Mouse (Mus musculus) liver, embryonic 16.5 days (tissue): ENCODE measurements around the gene Fam163a. TPM values are rescaled to one million over a fixed set of nuclear protein-coding genes. Genes with fewer than 3 reads are reported as not detected.
"Not testable (repeated sequence)": the region's sequence is repeated elsewhere in the genome, so short reads cannot be mapped to it uniquely, and the experiment has no call there.

Experiments
- ATAC-seq: fragments of 200-750 bp; cut with Nextera tagmentation; 2 replicates; pipeline ENCODE4 v1.8.0; 2017; ENCODE audit warnings: low read depth, mild to moderate bottlenecking, moderate number of reproducible peaks, moderate library complexity
- H3K27ac ChIP-seq: fragments of 300-500 bp; sonication (generic); 2 replicates; pipeline ENCODE4 v1.5.1; 2014; ENCODE audit warnings: mild to moderate bottlenecking, low read length
- H3K27me3 ChIP-seq: fragments of 300-500 bp; sonication (generic); 2 replicates; pipeline ENCODE4 v1.6.1; 2014; ENCODE audit warnings: low read depth, low read length, mixed read lengths; ENCODE audit not compliant: control insufficient read depth, insufficient read depth
- H3K36me3 ChIP-seq: fragments of 300-500 bp; sonication (generic); 2 replicates; pipeline ENCODE4 v1.6.1; 2014; ENCODE audit warnings: mild to moderate bottlenecking; ENCODE audit not compliant: control insufficient read depth, insufficient read depth
- H3K4me1 ChIP-seq: fragments of 300-500 bp; sonication (generic); 2 replicates; pipeline ENCODE4 v1.6.1; 2014; ENCODE audit warnings: low read depth, low read length, mixed read lengths; ENCODE audit not compliant: control insufficient read depth
- H3K4me2 ChIP-seq: fragments of 300-500 bp; sonication (generic); 2 replicates; pipeline ENCODE4 v1.6.1; 2014; ENCODE audit warnings: low read depth, low read length, mixed read lengths
- H3K4me3 ChIP-seq: fragments of 300-500 bp; sonication (generic); 2 replicates; pipeline ENCODE4 v1.5.1; 2014; ENCODE audit warnings: low read depth, mild to moderate bottlenecking, low read length
- H3K9ac ChIP-seq: fragments of 300-500 bp; sonication (generic); 2 replicates; pipeline ENCODE4 v1.6.1; 2014; ENCODE audit warnings: low read depth, low read length
- H3K9me3 ChIP-seq: fragments of 300-500 bp; sonication (generic); replicated peaks from 2 replicates; pipeline ENCODE4 v1.6.1; 2016; ENCODE audit warnings: low read length; ENCODE audit not compliant: control insufficient read depth
- WGBS: fragments of 180-500 bp; shearing (Covaris S2); extraction: QIAGEN DNeasy Blood & Tissue Kit; methylation state at CpG from one replicate; pipeline ENCODE4 v1.1.7; 2014; ENCODE audit not compliant: insufficient replicate concordance; 5-methylcytosine and 5-hydroxymethylcytosine counted together
- polyA plus RNA-seq: library from polyadenylated mRNA; unstranded; fragments of >200 nt; fragmentation: Nextera tagmentation; extraction: Ambion mirVana; gene quantifications from 2 replicates; pipeline ENCODE4 v1.2.1, GENCODE M21; 2015

Fam163a gene
- 0.02 TPM in 2 replicates for polyA plus RNA-seq

- H3K27me3 ChIP-seq: peaks cover 62% of the 10 kb centered on the region
- no peaks in the 10 kb centered on the region for H3K9me3 ChIP-seq
- H3K4me1 ChIP-seq: no peaks in the 10 kb centered on the region; the same call in 1 of the 2 replicates
- H3K27ac ChIP-seq: no peak within 1 kb of the TSS
- H3K9ac ChIP-seq: no peak within 1 kb of the TSS
- ATAC-seq: no peak
- no peaks in the 10 kb centered on the region for H3K36me3 ChIP-seq
- H3K4me2 ChIP-seq: peak within 1 kb of the TSS; percentile 7; the same call in 1 of the 2 replicates
- peak within 1 kb of the TSS; percentile 28 for H3K4me3 ChIP-seq
- WGBS: 1% methylated on average over 33 of the region's 44 CpGs
These were observed at the start of gene Fam163a for GRCm38 (mm10) chr1:156204656-156205131. Gene Fam163a, minus strand, starts transcription at chr1:156205026.

- H3K27ac ChIP-seq, H3K9ac ChIP-seq, H3K4me3 ChIP-seq, H3K9me3 ChIP-seq, H3K4me2 ChIP-seq, ATAC-seq, H3K27me3 ChIP-seq, H3K4me1 ChIP-seq, H3K36me3 ChIP-seq: not testable (repeated sequence)
- WGBS: 60% methylated on average over 4 of the region's 4 CpGs
These were observed 46.3 kb upstream of the Fam163a start for GRCm38 (mm10) chr1:156251096-156251495.

- no peak for ATAC-seq
- H3K36me3 ChIP-seq: no peaks in the 10 kb centered on the region
- H3K4me2 ChIP-seq: no peak overlapping the region
- no peak overlapping the region for H3K27ac ChIP-seq
- no peak overlapping the region for H3K9ac ChIP-seq
- H3K4me1 ChIP-seq: no peaks in the 10 kb centered on the region
- H3K27me3 ChIP-seq: no peaks in the 10 kb centered on the region
- H3K4me3 ChIP-seq: no peak overlapping the region
- H3K9me3 ChIP-seq: no peaks in the 10 kb centered on the region
- 57% methylated on average over 3 of the region's 3 CpGs for WGBS
These were observed 43.1 kb upstream of the Fam163a start for GRCm38 (mm10) chr1:156247893-156248292.

- Histone ChIP-seq H3K9me3 (no peaks in the 10 kb centered on the region), H3K4me1 (no peaks in the 10 kb centered on the region), H3K4me3 (no peak overlapping the region), H3K27ac (no peak overlapping the region), H3K27me3 (no peaks in the 10 kb centered on the region), H3K36me3 (no peaks in the 10 kb centered on the region), H3K4me2 (no peak overlapping the region), H3K9ac (no peak overlapping the region)
- 8% methylated on average over 14 of the region's 14 CpGs for WGBS
- peak; percentile 54; the same call in 1 of the 2 replicates for ATAC-seq
These were observed 37.0 kb upstream of the Fam163a start for GRCm38 (mm10) chr1:156241713-156242348.

GRCm38 (mm10) chr1:156241035-156241434 lies 36.2 kb upstream of the Fam163a start:
- Histone ChIP-seq H3K4me1 (no peaks in the 10 kb centered on the region), H3K36me3 (no peaks in the 10 kb centered on the region), H3K4me3 (no peak overlapping the region), H3K9me3 (no peaks in the 10 kb centered on the region), H3K27ac (no peak overlapping the region), H3K27me3 (no peaks in the 10 kb centered on the region), H3K4me2 (no peak overlapping the region), H3K9ac (no peak overlapping the region)
- WGBS: 18% methylated on average over 2 of the region's 2 CpGs
- ATAC-seq: no peak

- ATAC-seq: no peak
- Histone ChIP-seq H3K4me3 (no peak overlapping the region), H3K4me1 (peaks cover 17% of the 10 kb centered on the region), H3K9me3 (no peaks in the 10 kb centered on the region), H3K36me3 (no peaks in the 10 kb centered on the region), H3K9ac (no peak overlapping the region), H3K27ac (no peak overlapping the region), H3K27me3 (no peaks in the 10 kb centered on the region), H3K4me2 (no peak overlapping the region)
- 82% methylated on average over 6 of the region's 6 CpGs for WGBS
These were observed 26.3 kb upstream of the Fam163a start for GRCm38 (mm10) chr1:156231122-156231521.

- Histone ChIP-seq H3K9me3 (no peaks in the 10 kb centered on the region), H3K4me2 (no peak overlapping the region), H3K4me3 (no peak overlapping the region), H3K9ac (no peak overlapping the region), H3K27ac (no peak overlapping the region), H3K27me3 (no peaks in the 10 kb centered on the region), H3K4me1 (peaks cover 20% of the 10 kb centered on the region), H3K36me3 (no peaks in the 10 kb centered on the region)
- 39% methylated on average over 9 of the region's 9 CpGs for WGBS
- ATAC-seq: no peak
These were observed 25.7 kb upstream of the Fam163a start for GRCm38 (mm10) chr1:156230339-156231089.

GRCm38 (mm10) chr1:156229448-156229847 lies 24.6 kb upstream of the Fam163a start:
- Histone ChIP-seq H3K4me2 (no peak overlapping the region), H3K27ac (no peak overlapping the region), H3K4me3 (no peak overlapping the region), H3K9ac (no peak overlapping the region), H3K36me3 (no peaks in the 10 kb centered on the region), H3K9me3 (no peaks in the 10 kb centered on the region), H3K27me3 (no peaks in the 10 kb centered on the region), H3K4me1 (peaks cover 20% of the 10 kb centered on the region)
- WGBS: 10% methylated on average over 7 of the region's 7 CpGs
- ATAC-seq: 0 out of 2 replicates have a peak, but pooled peaks have one; percentile 44

- WGBS: 71% methylated on average over 4 of the region's 4 CpGs
- H3K4me3 ChIP-seq: no peak overlapping the region
- no peak for ATAC-seq
- no peaks in the 10 kb centered on the region for H3K27me3 ChIP-seq
- no peaks in the 10 kb centered on the region for H3K36me3 ChIP-seq
- no peaks in the 10 kb centered on the region for H3K9me3 ChIP-seq
- H3K4me1 ChIP-seq: peaks cover 21% of the 10 kb centered on the region
- no peak overlapping the region for H3K9ac ChIP-seq
- no peak overlapping the region for H3K27ac ChIP-seq
- no peak overlapping the region for H3K4me2 ChIP-seq
These were observed 23.9 kb upstream of the Fam163a start for GRCm38 (mm10) chr1:156228728-156229127.
